Mouse (Mus musculus): ENCODE measurements at regions not wholly inside any gene's neighbourhood (a gene's known extent, or its start where the extent isn't known, plus 50 kb on each side); places are given as distances from the start of the nearest gene placed in this dataset.
A peak's percentile ranks its signal among the peaks of the same experiment; 100 is the strongest.

GRCm38 (mm10) chr3:102319331-102319730 is 114.8 kb upstream of the Vangl1 start:
- no peak for DNase-seq (ENCODE audit: low spot score in 2 of 2)

GRCm38 (mm10) chr3:102316151-102316550 is 111.7 kb upstream of the Vangl1 start:
- DNase-seq (ENCODE audit: low spot score in 2 of 2) = no peak

GRCm38 (mm10) chr3:102311482-102312225 is 107.2 kb upstream of the Vangl1 start:
- DNase-seq (ENCODE audit: low spot score in 2 of 2) = no peak

GRCm38 (mm10) chr3:102310243-102310642 is 105.8 kb upstream of the Vangl1 start:
- no peak for DNase-seq (ENCODE audit: low spot score in 2 of 2)

GRCm38 (mm10) chr3:102309756-102310155 is 105.3 kb upstream of the Vangl1 start:
- peak; percentile 73 to 75 for DNase-seq (ENCODE audit: low spot score in 2 of 2)

- no peak for DNase-seq (ENCODE audit: low spot score in 2 of 2)
Observed at GRCm38 (mm10) chr3:102307656-102308055, 103.2 kb upstream of the Vangl1 start.

GRCm38 (mm10) chr3:102292385-102292784 is 87.9 kb upstream of the Vangl1 start:
- DNase-seq (ENCODE audit: low spot score in 2 of 2) = no peak

- DNase-seq (ENCODE audit: low spot score in 2 of 2) = no peak
Observed at GRCm38 (mm10) chr3:102281983-102282382, 77.5 kb upstream of the Vangl1 start.

- DNase-seq (ENCODE audit: low spot score in 2 of 2) = no peak
Observed at GRCm38 (mm10) chr3:102276758-102277157, 72.3 kb upstream of the Vangl1 start.

- DNase-seq (ENCODE audit: low spot score in 2 of 2) = no peak
Observed at GRCm38 (mm10) chr3:102276283-102276682, 71.8 kb upstream of the Vangl1 start.

GRCm38 (mm10) chr3:102275256-102276022 is 70.9 kb upstream of the Vangl1 start:
- DNase-seq (ENCODE audit: low spot score in 2 of 2) = no peak

- DNase-seq (ENCODE audit: low spot score in 2 of 2) = no peak
Observed at GRCm38 (mm10) chr3:102270779-102271178, 66.3 kb upstream of the Vangl1 start.

GRCm38 (mm10) chr3:102270257-102270656 is 65.8 kb upstream of the Vangl1 start:
- no peak for DNase-seq (ENCODE audit: low spot score in 2 of 2)

GRCm38 (mm10) chr3:102266136-102266535 is 61.6 kb upstream of the Vangl1 start:
- no peak for DNase-seq (ENCODE audit: low spot score in 2 of 2)

GRCm38 (mm10) chr3:102265146-102265545 is 60.7 kb upstream of the Vangl1 start:
- DNase-seq (ENCODE audit: low spot score in 2 of 2) = no peak

GRCm38 (mm10) chr3:102263326-102263725 is 58.8 kb upstream of the Vangl1 start:
- no peak for DNase-seq (ENCODE audit: low spot score in 2 of 2)

GRCm38 (mm10) chr3:102262665-102263064 is 58.2 kb upstream of the Vangl1 start:
- DNase-seq (ENCODE audit: low spot score in 2 of 2) = no peak

GRCm38 (mm10) chr3:102261517-102261916 is 57.0 kb upstream of the Vangl1 start:
- DNase-seq (ENCODE audit: low spot score in 2 of 2) = no peak
